Mouse (Mus musculus) heart, embryonic 14.5 days (tissue): Measurements from ENCODE around the gene Atp1b2. TPM values are rescaled to one million over a fixed set of nuclear protein-coding genes. Genes with fewer than 3 reads are reported as not detected.

Experiments used
- ATAC-seq: fragments of 200-750 bp; cut with Nextera tagmentation; 2 replicates; pipeline ENCODE4 v1.8.0; 2017; ENCODE audit warnings: low read depth, moderate TSS enrichment; ENCODE audit not compliant: insufficient number of reproducible peaks, insufficient read depth, low FRiP score
- H3K27ac ChIP-seq, 2 experiments: fragments of 200-500 bp in 1 of 2; fragments of 300-500 bp in 1 of 2; sonication (generic) in 1 of 2; replicated peaks in 1 of 2; 2 replicates each; pipeline ENCODE4 v1.5.1; 2012 to 2014; ENCODE audit warnings: low read depth in 2 of 2, low read length in 2 of 2, control low read depth in 1 of 2, mild to moderate bottlenecking in 1 of 2, mixed read lengths in 1 of 2; ENCODE audit not compliant: control insufficient read depth in 1 of 2, insufficient read depth in 1 of 2
- H3K27me3 ChIP-seq: fragments of 300-500 bp; sonication (generic); 2 replicates; pipeline ENCODE4 v1.6.1; 2014; ENCODE audit warnings: mild to moderate bottlenecking, low read length, control low read depth; ENCODE audit not compliant: control insufficient read depth, insufficient read depth
- H3K36me3 ChIP-seq: fragments of 300-500 bp; sonication (generic); 2 replicates; pipeline ENCODE4 v1.6.1; 2014; ENCODE audit warnings: mild to moderate bottlenecking, control low read depth, low read length, mixed read lengths; ENCODE audit not compliant: control insufficient read depth, insufficient read depth
- H3K4me1 ChIP-seq, 2 experiments: fragments of 200-500 bp in 1 of 2; fragments of 300-500 bp in 1 of 2; sonication (generic) in 1 of 2; 2 replicates each; pipeline ENCODE4 v1.6.1; 2012 to 2014; ENCODE audit warnings: low read length in 2 of 2, control low read depth in 1 of 2, mixed read lengths in 1 of 2; ENCODE audit not compliant: control insufficient read depth in 2 of 2, insufficient read depth in 2 of 2
- H3K4me2 ChIP-seq: fragments of 300-500 bp; sonication (generic); 2 replicates; pipeline ENCODE4 v1.6.1; 2014; ENCODE audit warnings: mild to moderate bottlenecking, low read length
- H3K4me3 ChIP-seq, 2 experiments: fragments of 200-500 bp in 1 of 2; fragments of 300-500 bp in 1 of 2; sonication (generic) in 1 of 2; 2 replicates each; pipeline ENCODE4 v1.5.1; 2012 to 2014; ENCODE audit warnings: low read length in 2 of 2, mild to moderate bottlenecking in 2 of 2, control low read depth in 1 of 2, low read depth in 1 of 2, moderate library complexity in 1 of 2; ENCODE audit not compliant: control insufficient read depth in 1 of 2, insufficient read depth in 1 of 2
- H3K9ac ChIP-seq: fragments of 300-500 bp; sonication (generic); 2 replicates; pipeline ENCODE4 v1.6.1; 2014; ENCODE audit warnings: mild to moderate bottlenecking, low read length
- H3K9me3 ChIP-seq: fragments of 300-500 bp; sonication (generic); 2 replicates; pipeline ENCODE4 v1.6.1; 2016; ENCODE audit warnings: low read length, control low read depth; ENCODE audit not compliant: control insufficient read depth
- WGBS: fragments of 180-500 bp; shearing (Covaris S2); extraction: QIAGEN DNeasy Blood & Tissue Kit; methylation state at CpG from one replicate; pipeline ENCODE4 v1.1.7; 2014; 5-methylcytosine and 5-hydroxymethylcytosine counted together
- polyA plus RNA-seq: library from polyadenylated mRNA; unstranded; fragments of >200 nt; fragmentation: Nextera tagmentation; extraction: Ambion mirVana; gene quantifications from 2 replicates; pipeline ENCODE4 v1.2.1, GENCODE M21; 2014

Atp1b2 gene
- polyA plus RNA-seq, 1 experiment from 2014 or later, result 33.8 TPM

DNA sequence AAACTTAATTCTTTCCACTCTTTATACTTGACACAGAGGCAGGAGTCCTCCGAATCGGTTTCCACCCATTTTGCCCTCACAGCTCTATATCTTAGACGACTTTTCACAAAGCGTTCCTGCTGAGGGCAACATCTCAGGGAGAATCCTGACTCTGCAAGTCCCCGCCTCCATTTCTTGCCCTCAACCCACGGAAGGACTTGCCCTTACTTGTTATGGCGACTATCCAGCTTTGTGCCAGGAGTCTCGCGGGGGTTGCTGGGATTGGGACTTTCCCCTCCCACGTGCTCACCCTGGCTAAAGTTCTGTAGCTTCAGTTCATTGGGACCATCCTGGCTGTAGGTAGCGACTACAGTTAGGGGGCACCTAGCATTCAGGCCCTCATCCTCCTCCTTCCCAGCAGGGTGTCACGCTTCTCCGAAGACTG is 25.6 kb downstream of the Atp1b2 start, which contains the start of the genes Wrap53 and Trp53:
TSS of gene Wrap53 (minus strand) at position 165 of the 424 bp plus-strand sequence.
TSS of gene Trp53 (plus strand) at position 269 of the 424 bp plus-strand sequence.
- Histone ChIP-seq H3K4me2 (peak within 1 kb of the TSS; percentile 75), H3K27ac (peak within 1 kb of the TSS; percentile 91 to 97), H3K27me3 (no peaks in the 10 kb centered on the region), H3K9ac (peak within 1 kb of the TSS; percentile 86), H3K4me1 (peaks cover 12 to 23% of the 10 kb centered on the region in 2 experiments), H3K36me3 (peaks cover 25% of the 10 kb centered on the region), H3K4me3 (peak within 1 kb of the TSS; percentile 68 to 79), H3K9me3 (no peaks in the 10 kb centered on the region)
- ATAC-seq, result peak; percentile 68
- under 1% methylated on average over 13 of the region's 13 CpGs for WGBS

DNA sequence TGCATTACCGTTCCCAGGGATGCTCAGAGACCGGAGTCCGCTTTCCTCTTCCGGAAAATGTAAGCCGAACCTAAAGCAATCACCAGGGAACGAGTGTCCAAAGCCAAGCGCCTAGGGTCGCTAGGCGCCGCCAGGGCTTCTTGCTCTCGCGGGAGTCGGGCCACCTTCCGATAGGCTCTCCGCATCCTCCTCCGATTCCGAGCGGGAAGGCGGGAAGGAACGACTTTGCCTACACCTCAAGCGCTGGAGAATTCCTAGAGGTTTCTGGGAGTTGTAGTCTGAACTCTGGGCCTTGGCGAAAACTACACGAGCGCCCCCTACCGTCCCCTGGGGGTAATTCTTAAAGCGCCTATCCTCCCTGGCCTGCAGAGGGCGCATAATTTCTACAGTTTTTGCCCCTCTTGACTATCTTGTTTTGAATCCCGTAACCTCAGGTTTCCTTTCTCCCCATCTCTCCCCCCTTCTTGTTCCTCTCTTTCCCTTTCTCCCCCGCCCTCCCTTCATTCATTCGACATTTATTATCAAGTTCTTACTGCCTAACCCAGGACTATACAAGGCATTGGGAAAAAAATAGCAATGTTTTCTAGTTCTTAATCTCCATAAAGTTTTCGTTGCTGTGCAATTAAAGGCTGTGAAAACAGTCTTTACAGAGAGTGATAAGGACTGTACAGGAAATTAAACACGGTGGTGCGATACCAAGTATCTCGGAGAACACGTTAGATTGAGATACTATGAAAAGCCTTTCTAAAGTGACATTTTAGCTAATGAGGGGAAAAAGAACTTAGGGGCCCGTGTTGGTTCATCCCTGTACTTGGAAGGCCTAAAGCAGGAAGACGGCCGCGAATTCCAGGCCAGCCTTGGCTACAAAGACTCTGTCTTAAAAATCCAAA is 26.4 kb downstream of the Atp1b2 start:
- H3K4me2 ChIP-seq, result peak overlapping the region; percentile 75
- peak overlapping the region; percentile 86 for H3K9ac ChIP-seq
- ATAC-seq, result peak; percentile 79
- 2% methylated on average over 39 of the region's 39 CpGs for WGBS
- peak overlapping the region; percentile 68 to 79 for H3K4me3 ChIP-seq
- no peaks in the 10 kb centered on the region for H3K27me3 ChIP-seq
- peaks cover 21% of the 10 kb centered on the region for H3K36me3 ChIP-seq
- peaks cover 12 to 23% of the 10 kb centered on the region in 2 experiments for H3K4me1 ChIP-seq
- H3K9me3 ChIP-seq, result no peaks in the 10 kb centered on the region
- peak overlapping the region; percentile 91 to 97 for H3K27ac ChIP-seq

DNA sequence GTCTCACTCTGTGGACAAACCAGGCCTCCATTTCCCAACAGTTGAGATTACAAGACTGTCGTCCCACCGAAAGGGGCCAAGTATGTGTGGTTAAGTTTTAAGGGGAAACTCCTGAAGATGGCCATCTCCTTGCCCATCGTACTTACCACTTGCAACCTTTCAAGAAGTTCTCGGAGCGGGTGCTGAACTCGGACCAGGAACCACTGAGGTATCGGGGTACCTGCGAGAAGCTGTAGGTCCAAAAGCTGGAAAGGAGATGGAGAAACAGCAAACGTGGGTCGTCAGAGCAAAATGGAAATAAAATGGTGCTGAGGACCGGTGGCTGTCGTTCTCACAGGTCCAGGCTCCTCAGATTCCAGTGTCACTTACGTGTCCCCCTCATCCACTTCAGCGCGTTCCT is 27.4 kb downstream of the Atp1b2 start:
- ATAC-seq, result no peak
- Histone ChIP-seq H3K4me2 (peak overlapping the region; percentile 75), H3K27me3 (no peaks in the 10 kb centered on the region), H3K9me3 (no peaks in the 10 kb centered on the region), H3K4me1 (peaks cover 12 to 23% of the 10 kb centered on the region in 2 experiments), H3K4me3 (peak overlapping the region; percentile 68 to 79), H3K27ac (no peak overlapping the region), H3K36me3 (peaks cover 19% of the 10 kb centered on the region), H3K9ac (peak overlapping the region; percentile 86)
- 6% methylated on average over 15 of the region's 15 CpGs for WGBS

DNA sequence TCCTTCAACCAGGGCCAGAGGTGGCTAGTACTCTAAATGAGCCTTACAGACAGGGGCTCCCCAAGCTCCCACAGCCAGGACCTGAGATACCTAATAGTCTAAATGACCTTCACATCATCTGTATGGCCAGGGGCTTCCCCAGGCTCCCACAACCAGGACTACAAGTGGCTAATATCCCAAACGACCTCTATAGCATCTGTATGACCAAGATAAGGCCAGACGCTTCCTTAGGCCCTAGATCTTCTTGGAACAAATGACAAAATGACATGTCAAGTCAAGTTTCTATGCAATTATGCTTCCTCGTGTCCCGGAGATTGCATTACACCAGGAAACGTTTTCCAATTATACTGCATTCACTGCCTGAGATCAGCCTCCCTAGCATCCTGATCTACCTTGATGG is 29.4 kb downstream of the Atp1b2 start:
- Histone ChIP-seq H3K27me3 (no peaks in the 10 kb centered on the region), H3K4me2 (no peak overlapping the region), H3K4me1 (peaks cover 9 to 15% of the 10 kb centered on the region in 2 experiments), H3K27ac (no peak overlapping the region), H3K9ac (no peak overlapping the region), H3K4me3 (no peak overlapping the region), H3K9me3 (no peaks in the 10 kb centered on the region), H3K36me3 (peaks cover 32% of the 10 kb centered on the region)
- 62% methylated on average over 5 of the region's 5 CpGs for WGBS
- no peak for ATAC-seq

DNA sequence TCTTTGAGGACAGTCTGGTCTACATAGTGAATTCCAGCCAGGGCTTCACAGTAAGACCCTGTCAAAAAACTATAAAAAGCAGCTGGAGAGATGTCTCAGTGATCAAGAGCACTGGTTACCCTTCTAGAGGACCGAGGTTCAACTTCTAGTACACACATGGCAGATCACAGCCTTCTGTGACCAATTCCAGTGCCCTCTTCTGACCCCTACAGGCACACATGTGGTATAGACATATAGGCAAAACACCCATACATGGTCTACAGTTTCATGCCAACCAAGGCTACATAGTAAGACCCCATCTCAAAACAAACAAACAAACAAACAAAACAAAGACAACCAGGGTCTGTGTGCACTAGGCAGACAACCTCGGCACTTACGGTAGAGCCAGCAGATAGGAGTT is 30.5 kb downstream of the Atp1b2 start:
- 48% methylated on average over 3 of the region's 3 CpGs for WGBS
- no peaks in the 10 kb centered on the region for H3K27me3 ChIP-seq
- no peaks in the 10 kb centered on the region for H3K9me3 ChIP-seq
- ATAC-seq, result no peak
- no peak overlapping the region for H3K4me2 ChIP-seq
- no peak overlapping the region for H3K4me3 ChIP-seq
- H3K9ac ChIP-seq, result no peak overlapping the region
- peaks cover 9 to 15% of the 10 kb centered on the region in 2 experiments for H3K4me1 ChIP-seq
- H3K36me3 ChIP-seq, result peaks cover 43% of the 10 kb centered on the region
- H3K27ac ChIP-seq, result no peak overlapping the region

DNA sequence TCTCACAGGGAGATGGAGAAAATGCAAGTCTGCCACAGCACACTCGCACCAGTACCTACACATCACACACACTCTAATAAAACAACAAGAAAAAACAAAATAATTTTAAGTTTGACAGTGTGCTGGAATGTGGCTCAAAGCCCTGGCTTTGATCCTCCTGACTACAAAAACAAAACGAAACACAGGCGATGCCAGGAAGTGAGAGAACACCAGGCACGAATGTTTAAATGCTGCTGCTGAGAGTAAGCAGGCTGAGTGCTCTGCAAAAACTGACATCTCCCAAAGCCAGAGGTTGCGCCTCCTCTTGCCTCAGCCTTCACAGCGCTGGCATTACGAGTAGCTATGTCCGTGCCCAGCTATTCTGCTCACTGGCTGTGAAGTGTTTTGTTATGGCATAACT is 40.6 kb downstream of the Atp1b2 start:
- ATAC-seq, result no peak
- H3K4me2 ChIP-seq, result no peak overlapping the region
- no peak overlapping the region for H3K4me3 ChIP-seq
- no peak overlapping the region for H3K9ac ChIP-seq
- H3K27me3 ChIP-seq, result no peaks in the 10 kb centered on the region; the same call in 1 of the 2 replicates
- no peaks in the 10 kb centered on the region for H3K9me3 ChIP-seq
- peaks cover 41% of the 10 kb centered on the region for H3K36me3 ChIP-seq
- H3K27ac ChIP-seq, result no peak overlapping the region
- peaks cover 25 to 28% of the 10 kb centered on the region in 2 experiments for H3K4me1 ChIP-seq
- WGBS, result 68% methylated on average over 8 of the region's 8 CpGs

DNA sequence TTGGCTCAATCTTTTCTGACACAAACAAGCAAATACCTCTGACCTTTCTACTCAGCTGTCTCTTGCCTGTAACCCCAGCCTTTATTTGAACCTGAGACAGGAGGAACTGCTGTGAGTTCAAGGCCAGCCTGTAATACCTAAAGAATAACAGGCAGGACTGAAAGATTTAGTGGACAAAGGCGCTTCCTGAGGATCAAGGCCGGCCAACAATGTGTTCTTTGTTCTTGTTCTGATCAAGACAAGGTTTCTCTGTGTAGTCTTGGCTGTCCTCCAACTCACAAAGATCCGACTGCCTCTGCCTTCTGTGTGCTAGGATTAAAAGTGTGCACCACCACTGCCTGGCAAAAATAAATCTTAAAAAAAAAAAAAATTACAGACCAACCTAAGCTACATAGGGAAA is 41.4 kb downstream of the Atp1b2 start:
- no peak overlapping the region for H3K4me2 ChIP-seq
- peaks cover 33% of the 10 kb centered on the region for H3K36me3 ChIP-seq
- H3K9me3 ChIP-seq, result no peaks in the 10 kb centered on the region
- no peak overlapping the region for H3K9ac ChIP-seq
- H3K4me3 ChIP-seq, result no peak overlapping the region
- no peak for ATAC-seq
- H3K27ac ChIP-seq, result no peak overlapping the region
- no peaks in the 10 kb centered on the region; the same call in 1 of the 2 replicates for H3K27me3 ChIP-seq
- WGBS, result 56% methylated on average over 3 of the region's 3 CpGs
- H3K4me1 ChIP-seq, result peaks cover 25 to 28% of the 10 kb centered on the region in 2 experiments
